In genomic region chr1:136259543-136259892, GRCm38 (mm10) we compare ENCODE assay signal across 8 mouse cellular contexts. TPM values are rescaled to one million over a fixed set of nuclear protein-coding genes. Genes with fewer than 3 reads are reported as not detected.
DNase-seq lines count a peak whose midpoint lies in the region; ATAC-seq and TF ChIP-seq lines count a peak whose summit lies in the region.

No protein-coding gene starts in this region.

- ATAC-seq in lung, embryonic 14.5 days (ENCODE audit: insufficient read depth), result no peak
- no peak for ATAC-seq in intestine, embryonic 16.5 days
- no peak for ATAC-seq in neural tube, embryonic 13.5 days (ENCODE audit: low read depth)
- ATAC-seq in megakaryocyte, adult 5-6 weeks (ENCODE audit: poor library complexity, severe bottlenecking), result no peak

- H3K4me2 ChIP-seq in lung, embryonic 14.5 days, result peak overlapping the region; percentile 94
- peak overlapping the region; percentile 97 for H3K4me2 ChIP-seq in intestine, embryonic 16.5 days (ENCODE audit: low read depth, low read length)
- H3K4me2 ChIP-seq in neural tube, embryonic 13.5 days, result peak overlapping the region; percentile 79

- H3K27ac ChIP-seq in lung, embryonic 14.5 days (ENCODE audit: low read depth), result no peak overlapping the region
- no peak overlapping the region for H3K27ac ChIP-seq in forebrain, embryonic 10.5 days
- H3K27ac ChIP-seq in intestine, embryonic 16.5 days (ENCODE audit: low read length), result no peak overlapping the region
- H3K27ac ChIP-seq in neural tube, embryonic 13.5 days (replicated peaks), result no peak overlapping the region

- H3K36me3 ChIP-seq in lung, embryonic 14.5 days (ENCODE audit: insufficient read depth), result no peaks in the 10 kb centered on the region
- H3K36me3 ChIP-seq in forebrain, embryonic 10.5 days (replicated peaks), result no peaks in the 10 kb centered on the region
- H3K36me3 ChIP-seq in intestine, embryonic 16.5 days (ENCODE audit: control insufficient read depth, insufficient read depth, low read length), result no peaks in the 10 kb centered on the region
- H3K36me3 ChIP-seq in neural tube, embryonic 13.5 days, result no peaks in the 10 kb centered on the region

- no peak overlapping the region; the same call in 1 of the 2 replicates for H3K9ac ChIP-seq in lung, embryonic 14.5 days
- H3K9ac ChIP-seq in intestine, embryonic 16.5 days (ENCODE audit: low read depth, low read length), result peak overlapping the region; percentile 65; the same call in 1 of the 2 replicates
- peak overlapping the region; percentile 74 for H3K9ac ChIP-seq in neural tube, embryonic 13.5 days

- DNase-seq in lung, embryonic 14.5 days, result no peak
- DNase-seq in lung, postnatal 14 days, result no peak
- DNase-seq in forebrain, embryonic 10.5 days (ENCODE audit: extremely low spot score, low spot score), result no peak
- DNase-seq in adrenal gland, adult 18-20 months (ENCODE audit: low spot score in 2 of 2), result no peak
- DNase-seq in embryo, embryonic 10 days (ENCODE audit: low spot score), result no peak

- peak overlapping the region; percentile 51 for H3K4me3 ChIP-seq in lung, embryonic 14.5 days (ENCODE audit: low read depth, low read length)
- H3K4me3 ChIP-seq in forebrain, embryonic 10.5 days, result peak overlapping the region; percentile 63
- H3K4me3 ChIP-seq in intestine, embryonic 16.5 days (ENCODE audit: low read length), result peak overlapping the region; percentile 62
- H3K4me3 ChIP-seq in neural tube, embryonic 13.5 days, result peak overlapping the region; percentile 52

- peaks cover 66% of the 10 kb centered on the region for H3K27me3 ChIP-seq in lung, embryonic 14.5 days (ENCODE audit: insufficient read depth, low read length)
- peaks cover 91% of the 10 kb centered on the region for H3K27me3 ChIP-seq in forebrain, embryonic 10.5 days (ENCODE audit: poor library complexity, severe bottlenecking)
- peaks cover 42% of the 10 kb centered on the region for H3K27me3 ChIP-seq in intestine, embryonic 16.5 days (replicated peaks; ENCODE audit: control insufficient read depth, insufficient read depth, low read length)
- peaks cover 64% of the 10 kb centered on the region for H3K27me3 ChIP-seq in neural tube, embryonic 13.5 days

- TF ChIP-seq CTCF in lung, embryonic 14.5 days (IDR thresholded peaks at IDR 0.05; ENCODE audit: low read depth), result no peak

- no peaks in the 10 kb centered on the region for H3K4me1 ChIP-seq in lung, embryonic 14.5 days (ENCODE audit: insufficient read depth)
- H3K4me1 ChIP-seq in forebrain, embryonic 10.5 days, result peaks cover 42% of the 10 kb centered on the region
- H3K4me1 ChIP-seq in intestine, embryonic 16.5 days (ENCODE audit: control insufficient read depth, insufficient read depth, low read length), result peaks cover 11% of the 10 kb centered on the region
- H3K4me1 ChIP-seq in neural tube, embryonic 13.5 days (replicated peaks), result peaks cover 27% of the 10 kb centered on the region

- WGBS in lung, embryonic 14.5 days, result 4% methylated on average over 16 of the region's 16 CpGs
- WGBS in forebrain, embryonic 10.5 days, result 3% methylated on average over 16 of the region's 16 CpGs
- WGBS in intestine, embryonic 16.5 days, result 2% methylated on average over 16 of the region's 16 CpGs
- WGBS in neural tube, embryonic 13.5 days, result 1% methylated on average over 16 of the region's 16 CpGs

- no peaks in the 10 kb centered on the region for H3K9me3 ChIP-seq in lung, embryonic 14.5 days (ENCODE audit: low read depth, low read length)
- H3K9me3 ChIP-seq in forebrain, embryonic 10.5 days, result no peaks in the 10 kb centered on the region
- no peaks in the 10 kb centered on the region for H3K9me3 ChIP-seq in intestine, embryonic 16.5 days (ENCODE audit: control insufficient read depth, low read length)
- no peaks in the 10 kb centered on the region for H3K9me3 ChIP-seq in neural tube, embryonic 13.5 days

RNA-seq across cellular contexts. Expression of gene Gpr25, which starts 1.2 kb away (rescaled TPM):
- not detected in 2 replicates for polyA plus RNA-seq in lung, embryonic 14.5 days (2014; fragmentation: Nextera tagmentation; extraction: Ambion mirVana)
- not detected in 2 replicates for polyA plus RNA-seq in forebrain, embryonic 10.5 days (2016; fragmentation: Nextera tagmentation; extraction: Ambion mirVana)
- polyA plus RNA-seq in intestine, embryonic 16.5 days (2015; fragmentation: Nextera tagmentation; extraction: Ambion mirVana), result not detected in 2 replicates
- 0.29 TPM in 2 replicates for polyA plus RNA-seq in neural tube, embryonic 13.5 days (2015; fragmentation: Nextera tagmentation; extraction: Ambion mirVana)
- not detected for total RNA-seq in adrenal gland, adult 18-20 months (2021)
- not detected in 2 replicates for total RNA-seq in megakaryocyte, adult 5-6 weeks (2015)
- not detected in 2 replicates for total RNA-seq in megakaryocyte, adult 5-6 weeks (2017)

RNA-seq across cellular contexts. Expression of gene Inava, which starts 25.5 kb away (rescaled TPM):
- polyA plus RNA-seq in lung, embryonic 14.5 days (2014; fragmentation: Nextera tagmentation; extraction: Ambion mirVana), result 15.1 and 15.9 TPM in 2 replicates
- 21.2 and 23.2 TPM in 2 replicates for polyA plus RNA-seq in forebrain, embryonic 10.5 days (2016; fragmentation: Nextera tagmentation; extraction: Ambion mirVana)
- 32.6 and 33.4 TPM in 2 replicates for polyA plus RNA-seq in intestine, embryonic 16.5 days (2015; fragmentation: Nextera tagmentation; extraction: Ambion mirVana)
- 3.1 and 3.6 TPM in 2 replicates for polyA plus RNA-seq in neural tube, embryonic 13.5 days (2015; fragmentation: Nextera tagmentation; extraction: Ambion mirVana)
- total RNA-seq in adrenal gland, adult 18-20 months (2021), result under 1 TPM in 1 of 2 experiments, not detected in 1; 0.29 TPM
- not detected in 2 replicates for total RNA-seq in megakaryocyte, adult 5-6 weeks (2015)
- not detected in 2 replicates for total RNA-seq in megakaryocyte, adult 5-6 weeks (2017)

RNA-seq across cellular contexts. Expression of gene Mroh3, which starts 46.9 kb away (rescaled TPM):
- 0.18 TPM in 1 of 2 replicates, not detected in the other for polyA plus RNA-seq in lung, embryonic 14.5 days (2014; fragmentation: Nextera tagmentation; extraction: Ambion mirVana)
- polyA plus RNA-seq in forebrain, embryonic 10.5 days (2016; fragmentation: Nextera tagmentation; extraction: Ambion mirVana), result 0.27 and 0.28 TPM in 2 replicates
- polyA plus RNA-seq in intestine, embryonic 16.5 days (2015; fragmentation: Nextera tagmentation; extraction: Ambion mirVana), result 0.28 and 0.56 TPM in 2 replicates
- not detected in 2 replicates for polyA plus RNA-seq in neural tube, embryonic 13.5 days (2015; fragmentation: Nextera tagmentation; extraction: Ambion mirVana)
- total RNA-seq in adrenal gland, adult 18-20 months (2021), result not detected
- not detected in 2 replicates for total RNA-seq in megakaryocyte, adult 5-6 weeks (2015)
- total RNA-seq in megakaryocyte, adult 5-6 weeks (2017), result not detected in 2 replicates
